Mouse (Mus musculus) forebrain, embryonic 11.5 days (tissue): ENCODE measurements at regions not wholly inside any gene's neighbourhood (a gene's known extent, or its start where the extent isn't known, plus 50 kb on each side); places are given as distances from the start of the nearest gene placed in this dataset.

ENCODE experiments used
- ATAC-seq: fragments of 200-750 bp; cut with Nextera tagmentation; replicated peaks from 2 replicates; pipeline ENCODE4 v1.8.0; 2017; ENCODE audit warnings: moderate TSS enrichment; ENCODE audit not compliant: low FRiP score
- DNase-seq: peaks from one replicate; pipeline ENCODE4 v3.0.0-alpha.2; 2017; ENCODE audit warnings: low spot score
- H3K27ac ChIP-seq: fragments of 300-500 bp; sonication (generic); 2 replicates; pipeline ENCODE4 v1.5.1; 2014; ENCODE audit warnings: low read depth, low read length
- H3K27me3 ChIP-seq: fragments of 300-500 bp; sonication (generic); 2 replicates; pipeline ENCODE4 v1.6.1; 2014; ENCODE audit warnings: mild to moderate bottlenecking, low read length, mixed read lengths; ENCODE audit not compliant: control insufficient read depth, insufficient read depth
- H3K36me3 ChIP-seq: fragments of 300-500 bp; sonication (generic); 2 replicates; pipeline ENCODE4 v1.6.1; 2014; ENCODE audit warnings: mild to moderate bottlenecking, low read length, moderate library complexity, mixed read lengths; ENCODE audit not compliant: control insufficient read depth, insufficient read depth
- H3K4me1 ChIP-seq: fragments of 300-500 bp; sonication (generic); replicated peaks from 2 replicates; pipeline ENCODE4 v1.6.1; 2014; ENCODE audit warnings: low read length, mixed read lengths; ENCODE audit not compliant: control insufficient read depth, insufficient read depth
- H3K4me2 ChIP-seq: fragments of 300-500 bp; sonication (generic); 2 replicates; pipeline ENCODE4 v1.6.1; 2014; ENCODE audit warnings: low read depth, mild to moderate bottlenecking, low read length, moderate library complexity, mixed read lengths; ENCODE audit not compliant: severe bottlenecking
- H3K4me3 ChIP-seq: fragments of 300-500 bp; sonication (generic); 2 replicates; pipeline ENCODE4 v1.5.1; 2014; ENCODE audit warnings: low read depth, low read length
- H3K9ac ChIP-seq: fragments of 300-500 bp; sonication (generic); 2 replicates; pipeline ENCODE4 v1.6.1; 2014; ENCODE audit warnings: low read length
- H3K9me3 ChIP-seq: fragments of 300-500 bp; sonication (generic); 2 replicates; pipeline ENCODE4 v1.6.1; 2016; ENCODE audit warnings: low read length, mixed read lengths; ENCODE audit not compliant: control insufficient read depth
- WGBS: fragments of 180-500 bp; shearing (Covaris S2); extraction: QIAGEN DNeasy Blood & Tissue Kit; methylation state at CpG from one replicate; pipeline ENCODE4 v1.1.7; 2014; 5-methylcytosine and 5-hydroxymethylcytosine counted together

DNA sequence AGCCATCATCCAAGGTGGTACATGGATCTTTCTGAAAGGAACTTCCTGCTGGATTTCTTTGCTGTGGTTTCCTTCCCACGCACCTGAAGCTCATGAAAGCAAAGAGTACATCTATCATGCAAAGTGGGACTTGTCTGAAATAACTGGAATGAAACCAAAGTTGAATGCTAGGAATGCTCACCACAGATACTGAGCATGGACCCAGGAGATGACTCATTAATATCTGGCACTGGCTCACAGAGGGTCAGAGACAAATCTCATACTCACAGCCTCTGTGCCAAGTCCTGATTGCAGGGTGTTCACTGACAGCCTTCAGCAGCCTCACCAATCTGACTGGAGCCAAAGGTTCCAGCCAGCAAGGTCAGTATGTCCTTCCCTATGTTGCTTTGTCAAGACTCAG is 245.3 kb upstream of the Nrp1 start:
- no peaks in the 10 kb centered on the region for H3K4me1 ChIP-seq
- no peaks in the 10 kb centered on the region for H3K27me3 ChIP-seq
- DNase-seq (no peak), ATAC-seq (no peak)
- H3K4me2 ChIP-seq, result no peak overlapping the region
- H3K36me3 ChIP-seq, result no peaks in the 10 kb centered on the region
- H3K4me3 ChIP-seq, result no peak overlapping the region
- no peak overlapping the region for H3K27ac ChIP-seq
- no peaks in the 10 kb centered on the region for H3K9me3 ChIP-seq
- H3K9ac ChIP-seq, result no peak overlapping the region
- 77% methylated on average over 1 of the region's 1 CpGs for WGBS

DNA sequence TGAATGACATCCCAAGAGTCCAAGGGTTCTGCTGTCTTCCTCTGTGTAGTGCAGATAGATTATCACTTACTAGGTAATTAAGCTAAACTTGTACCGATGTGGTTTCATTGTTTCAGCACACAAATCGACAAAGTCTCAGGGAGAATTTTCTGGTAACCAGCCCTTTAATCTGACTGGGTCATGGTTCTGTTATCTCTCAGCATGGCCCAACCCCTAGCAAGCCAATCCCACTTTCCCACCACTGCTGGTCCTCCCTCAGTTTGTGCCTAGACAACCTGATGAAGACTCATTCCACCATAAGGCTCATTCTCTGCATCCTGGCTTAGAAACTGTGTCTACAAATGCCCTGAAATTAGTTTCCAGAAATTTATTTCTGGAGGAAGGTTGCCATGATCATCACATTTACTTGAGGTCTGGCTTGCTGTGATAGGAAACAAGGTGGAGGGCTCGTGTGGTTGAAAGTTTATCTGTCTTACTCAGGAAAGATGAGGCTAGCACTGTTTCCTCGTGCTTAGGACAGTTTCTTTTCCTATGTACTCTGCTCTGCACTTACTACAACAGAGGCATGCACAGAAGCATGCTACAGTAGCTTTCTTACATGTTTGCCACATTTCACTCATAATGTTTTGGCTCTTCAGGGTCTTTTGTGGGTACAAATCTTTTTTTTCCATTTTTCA is 217.0 kb upstream of the Nrp1 start:
- H3K9ac ChIP-seq, result no peak overlapping the region
- no peak overlapping the region for H3K27ac ChIP-seq
- no peaks in the 10 kb centered on the region for H3K9me3 ChIP-seq
- H3K27me3 ChIP-seq, result no peaks in the 10 kb centered on the region
- 84% methylated on average over 4 of the region's 4 CpGs for WGBS
- no peaks in the 10 kb centered on the region for H3K36me3 ChIP-seq
- DNase-seq (no peak), ATAC-seq (no peak)
- H3K4me2 ChIP-seq, result no peak overlapping the region
- no peaks in the 10 kb centered on the region for H3K4me1 ChIP-seq
- no peak overlapping the region for H3K4me3 ChIP-seq

DNA sequence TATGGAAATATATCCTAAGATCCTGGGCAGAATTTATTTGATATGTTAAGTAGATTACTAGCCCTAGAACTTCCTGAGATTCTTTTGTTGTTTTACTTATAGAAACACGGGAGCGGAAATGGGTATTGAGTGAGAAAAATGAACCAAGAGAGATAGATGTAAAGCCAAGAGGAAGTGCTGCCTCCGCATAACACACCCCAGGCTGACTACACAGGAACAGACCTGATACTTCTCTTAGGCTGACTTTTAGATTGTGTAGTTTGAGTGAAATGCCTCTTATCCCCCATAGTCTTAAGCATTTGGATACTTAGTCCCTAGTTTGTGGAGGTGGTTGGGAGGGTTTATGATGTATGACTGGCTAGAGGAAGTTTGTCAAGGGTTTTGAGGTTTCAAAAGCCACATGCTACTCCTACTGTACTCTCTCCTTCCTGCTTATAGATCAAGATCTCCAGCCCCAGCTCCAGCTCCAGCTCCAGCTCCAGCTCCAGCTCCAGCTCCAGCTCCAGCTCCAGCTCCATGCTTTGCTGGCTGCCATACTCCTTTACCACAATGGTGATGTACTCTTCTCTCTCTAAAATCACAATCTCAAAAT is 210.0 kb upstream of the Nrp1 start:
- no peaks in the 10 kb centered on the region for H3K4me1 ChIP-seq
- no peak overlapping the region for H3K4me2 ChIP-seq
- no peak overlapping the region for H3K27ac ChIP-seq
- WGBS, result 91% methylated on average over 3 of the region's 3 CpGs
- no peaks in the 10 kb centered on the region for H3K9me3 ChIP-seq
- no peak for ATAC-seq
- no peak for DNase-seq
- no peak overlapping the region for H3K9ac ChIP-seq
- no peak overlapping the region for H3K4me3 ChIP-seq
- no peaks in the 10 kb centered on the region for H3K36me3 ChIP-seq
- H3K27me3 ChIP-seq, result no peaks in the 10 kb centered on the region

DNA sequence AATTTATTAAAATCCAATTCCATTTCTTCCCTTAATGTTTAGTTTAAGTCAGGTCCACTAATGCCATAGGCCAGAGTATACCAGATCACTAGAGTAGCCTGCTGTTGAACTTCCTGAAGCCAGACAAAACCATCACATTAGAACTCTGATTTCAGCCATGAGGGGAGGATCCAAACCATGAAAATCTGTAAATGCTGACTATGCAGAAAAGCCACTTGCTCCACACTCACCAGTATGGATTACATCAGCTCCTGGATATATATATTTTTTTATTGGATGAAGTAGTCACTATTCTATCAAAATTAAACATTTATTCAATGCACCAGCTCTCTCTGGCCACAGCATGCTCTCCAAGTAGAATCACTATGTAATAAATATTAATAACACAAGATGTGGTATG is 202.8 kb upstream of the Nrp1 start:
- H3K27ac ChIP-seq, result no peak overlapping the region
- ATAC-seq (no peak), DNase-seq (no peak)
- no peaks in the 10 kb centered on the region for H3K36me3 ChIP-seq
- H3K27me3 ChIP-seq, result no peaks in the 10 kb centered on the region
- H3K9me3 ChIP-seq, result no peaks in the 10 kb centered on the region
- peaks cover 3% of the 10 kb centered on the region; the same call in 1 of the 2 replicates for H3K4me1 ChIP-seq
- no peak overlapping the region for H3K4me3 ChIP-seq
- no peak overlapping the region for H3K4me2 ChIP-seq
- H3K9ac ChIP-seq, result no peak overlapping the region

DNA sequence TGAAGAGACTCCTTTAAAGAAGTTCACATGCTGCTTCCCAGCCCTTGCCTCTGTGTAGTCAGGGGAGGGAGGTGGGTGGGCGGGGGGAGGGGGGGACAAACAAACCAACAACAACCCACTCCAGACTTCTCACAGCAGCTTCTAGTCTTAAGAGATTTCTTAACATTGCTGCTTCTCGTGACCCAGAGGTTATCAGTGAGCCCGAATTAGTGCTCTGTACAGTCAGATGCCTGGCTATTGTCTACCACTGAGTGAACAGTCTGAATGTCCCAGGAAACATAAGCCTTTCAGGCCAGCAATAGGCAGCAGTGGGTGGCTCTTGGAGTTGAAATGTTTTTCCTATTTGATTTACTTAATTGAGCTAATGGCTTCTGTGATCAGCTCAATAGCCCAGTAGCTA is 202.2 kb upstream of the Nrp1 start:
- peak; percentile 65 for ATAC-seq
- WGBS, result 5% methylated on average over 3 of the region's 3 CpGs
- DNase-seq, result no peak
- Histone ChIP-seq H3K9ac (no peak overlapping the region), H3K36me3 (no peaks in the 10 kb centered on the region), H3K27ac (no peak overlapping the region), H3K4me3 (no peak overlapping the region), H3K4me2 (no peak overlapping the region), H3K9me3 (no peaks in the 10 kb centered on the region), H3K4me1 (peaks cover 3% of the 10 kb centered on the region; the same call in 1 of the 2 replicates), H3K27me3 (no peaks in the 10 kb centered on the region)

DNA sequence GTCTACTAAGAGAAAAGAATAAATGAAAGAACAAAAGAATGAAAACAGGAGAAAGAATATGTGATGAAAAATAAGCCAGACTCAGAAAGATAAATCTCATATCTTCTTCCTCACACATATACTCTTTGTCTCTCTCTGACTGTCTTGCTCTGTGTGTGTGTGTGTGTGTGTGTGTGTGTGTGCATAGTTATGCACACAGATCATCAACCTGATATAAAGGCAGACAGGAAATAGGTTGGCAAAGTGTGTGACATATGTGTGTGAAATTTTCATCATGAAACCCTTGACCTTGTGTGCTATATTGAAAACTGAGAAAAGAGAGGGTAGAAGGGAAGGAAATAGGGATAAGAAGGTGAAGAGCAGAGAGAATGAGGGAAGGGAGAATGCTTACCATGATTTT is 195.5 kb upstream of the Nrp1 start:
- Histone ChIP-seq H3K4me2 (no peak overlapping the region), H3K9ac (no peak overlapping the region), H3K4me3 (no peak overlapping the region), H3K27me3 (no peaks in the 10 kb centered on the region), H3K36me3 (no peaks in the 10 kb centered on the region), H3K4me1 (no peaks in the 10 kb centered on the region), H3K9me3 (no peaks in the 10 kb centered on the region), H3K27ac (no peak overlapping the region)
- no peak for DNase-seq
- ATAC-seq, result no peak

DNA sequence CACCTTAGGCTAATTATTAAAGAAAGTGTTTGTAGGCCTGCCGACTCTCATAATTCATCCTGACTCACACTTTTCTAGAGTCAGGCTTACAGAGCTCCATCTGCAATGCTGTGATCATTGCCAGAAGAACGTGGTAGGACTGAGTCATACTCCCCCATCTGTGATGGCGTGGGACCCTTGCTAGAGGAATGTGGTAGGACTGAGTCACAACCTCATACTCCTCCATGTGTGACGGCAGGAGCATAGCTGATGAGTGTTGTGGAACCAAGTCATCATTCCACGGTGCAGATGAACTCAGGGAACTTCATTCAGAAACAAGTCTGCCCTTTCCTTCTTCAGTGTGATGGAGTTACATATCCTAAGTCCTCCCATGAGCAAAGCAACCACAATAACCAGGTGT is 193.4 kb upstream of the Nrp1 start:
- no peaks in the 10 kb centered on the region for H3K9me3 ChIP-seq
- DNase-seq (no peak), ATAC-seq (no peak)
- no peak overlapping the region for H3K4me3 ChIP-seq
- no peak overlapping the region for H3K27ac ChIP-seq
- no peaks in the 10 kb centered on the region for H3K4me1 ChIP-seq
- WGBS, result 89% methylated on average over 5 of the region's 5 CpGs
- no peak overlapping the region for H3K9ac ChIP-seq
- no peaks in the 10 kb centered on the region for H3K36me3 ChIP-seq
- no peak overlapping the region for H3K4me2 ChIP-seq
- H3K27me3 ChIP-seq, result no peaks in the 10 kb centered on the region

DNA sequence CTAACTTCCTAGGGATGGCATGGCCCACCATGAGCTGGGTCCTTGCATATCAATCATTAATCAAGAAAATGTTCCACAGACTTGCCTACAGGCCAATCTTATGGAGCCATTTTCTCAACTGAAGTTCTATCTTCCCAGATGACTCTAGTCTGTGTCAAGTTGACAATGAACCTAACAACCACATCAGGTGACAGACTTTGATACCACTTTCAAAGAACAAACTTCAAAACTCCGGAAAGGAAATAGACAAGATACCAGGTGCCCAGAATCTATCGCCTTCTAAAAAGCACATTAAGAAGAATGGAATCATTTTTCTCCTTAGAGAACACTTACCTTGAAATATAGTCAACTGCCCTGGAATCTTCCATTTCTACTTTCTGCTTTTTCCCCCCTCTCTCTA is 192.8 kb upstream of the Nrp1 start:
- H3K9ac ChIP-seq, result no peak overlapping the region
- H3K4me1 ChIP-seq, result no peaks in the 10 kb centered on the region
- H3K4me2 ChIP-seq, result no peak overlapping the region
- H3K9me3 ChIP-seq, result no peaks in the 10 kb centered on the region
- H3K27ac ChIP-seq, result no peak overlapping the region
- no peaks in the 10 kb centered on the region for H3K36me3 ChIP-seq
- H3K27me3 ChIP-seq, result no peaks in the 10 kb centered on the region
- 99% methylated on average over 2 of the region's 2 CpGs for WGBS
- ATAC-seq (no peak), DNase-seq (no peak)
- H3K4me3 ChIP-seq, result no peak overlapping the region

DNA sequence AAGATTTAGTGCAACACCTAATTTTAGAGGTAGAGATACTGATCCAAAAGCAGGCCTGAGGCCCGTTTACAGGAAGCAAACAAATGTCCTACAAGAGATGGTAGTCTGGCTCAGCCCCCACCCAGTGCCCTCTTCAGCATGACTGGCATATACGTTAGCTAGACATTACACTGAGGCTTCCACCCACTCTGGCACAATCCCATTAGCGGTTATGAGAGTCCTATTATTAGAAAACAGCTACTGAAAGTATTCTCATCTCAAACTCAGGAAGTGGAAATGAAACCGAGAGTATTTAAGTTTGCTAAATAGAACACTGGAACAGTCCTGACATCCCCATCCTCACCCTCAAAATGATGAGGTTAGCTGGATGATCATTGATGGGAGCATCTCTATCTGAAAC is 192.3 kb upstream of the Nrp1 start:
- WGBS, result 96% methylated on average over 4 of the region's 4 CpGs
- H3K27ac ChIP-seq, result no peak overlapping the region
- no peaks in the 10 kb centered on the region for H3K36me3 ChIP-seq
- no peak overlapping the region for H3K4me2 ChIP-seq
- no peak overlapping the region for H3K9ac ChIP-seq
- no peaks in the 10 kb centered on the region for H3K27me3 ChIP-seq
- DNase-seq (no peak), ATAC-seq (no peak)
- no peak overlapping the region for H3K4me3 ChIP-seq
- no peaks in the 10 kb centered on the region for H3K4me1 ChIP-seq
- no peaks in the 10 kb centered on the region for H3K9me3 ChIP-seq
